Mouse (Mus musculus) E14TG2a.4 (cell line): ENCODE data around the gene Stx6.

Source experiments
- H3K27me3 ChIP-seq: 2 replicates; pipeline ENCODE4 v1.6.1; 2014; ENCODE audit warnings: low read length, control low read depth; ENCODE audit not compliant: insufficient read depth
- H3K36me3 ChIP-seq: 2 replicates; pipeline ENCODE4 v1.6.1; 2014; ENCODE audit warnings: low read length, control low read depth; ENCODE audit not compliant: insufficient read depth
- H3K4me1 ChIP-seq: replicated peaks from 2 replicates; pipeline ENCODE4 v1.6.1; 2014; ENCODE audit warnings: low read depth, low read length, control low read depth
- H3K4me3 ChIP-seq: replicated peaks from 2 replicates; pipeline ENCODE4 v1.5.1; 2014; ENCODE audit warnings: mild to moderate bottlenecking, low read length
- H3K9me3 ChIP-seq: 2 replicates; pipeline ENCODE4 v1.6.1; 2014; ENCODE audit warnings: low read length, control low read depth
- CTCF ChIP-seq: conservative IDR thresholded peaks from 2 replicates; pipeline ENCODE4 v1.5.1; 2014; ENCODE audit warnings: low read length
- NANOG ChIP-seq: IDR thresholded peaks from 2 replicates; pipeline ENCODE4 v1.6.1; 2014; ENCODE audit warnings: borderline replicate concordance, low read length, mixed read lengths
- POU5F1 ChIP-seq: IDR thresholded peaks from 2 replicates; pipeline ENCODE4 v1.6.1; 2014; ENCODE audit warnings: low read length, borderline replicate concordance

The Stx6 gene

GRCm38 (mm10) chr1:155236306-155237024 is 78.0 kb downstream of the Stx6 start:
- H3K4me1 ChIP-seq, result peaks cover 57% of the 10 kb centered on the region
- H3K9me3 ChIP-seq, result peaks cover 8% of the 10 kb centered on the region
- TF ChIP-seq CTCF, result no peak
- TF ChIP-seq POU5F1, result no peak
- TF ChIP-seq NANOG, result no peak
- no peak overlapping the region for H3K4me3 ChIP-seq
- H3K36me3 ChIP-seq, result no peaks in the 10 kb centered on the region
- peaks cover 79% of the 10 kb centered on the region for H3K27me3 ChIP-seq

GRCm38 (mm10) chr1:155237390-155237789 is 78.9 kb downstream of the Stx6 start:
- 0 out of 2 replicates have a peak overlapping the region, but pooled peaks have one; percentile 10 for H3K4me3 ChIP-seq

GRCm38 (mm10) chr1:155238126-155238525 is 79.6 kb downstream of the Stx6 start:
- Histone ChIP-seq H3K9me3 (peaks cover 8% of the 10 kb centered on the region), H3K27me3 (peaks cover 87% of the 10 kb centered on the region), H3K36me3 (no peaks in the 10 kb centered on the region), H3K4me1 (peaks cover 48% of the 10 kb centered on the region), H3K4me3 (no peak overlapping the region)
- TF ChIP-seq CTCF (no peak), POU5F1 (no peak)

More at GRCm38 (mm10) chr1:155237390-155237789, 78.9 kb downstream of the Stx6 start:
- H3K4me1 ChIP-seq, result peaks cover 55% of the 10 kb centered on the region
- peaks cover 84% of the 10 kb centered on the region for H3K27me3 ChIP-seq
- H3K36me3 ChIP-seq, result no peaks in the 10 kb centered on the region
- H3K9me3 ChIP-seq, result peaks cover 8% of the 10 kb centered on the region
- no peak for TF ChIP-seq NANOG
- TF ChIP-seq CTCF, result no peak
- TF ChIP-seq POU5F1, result no peak

DNA sequence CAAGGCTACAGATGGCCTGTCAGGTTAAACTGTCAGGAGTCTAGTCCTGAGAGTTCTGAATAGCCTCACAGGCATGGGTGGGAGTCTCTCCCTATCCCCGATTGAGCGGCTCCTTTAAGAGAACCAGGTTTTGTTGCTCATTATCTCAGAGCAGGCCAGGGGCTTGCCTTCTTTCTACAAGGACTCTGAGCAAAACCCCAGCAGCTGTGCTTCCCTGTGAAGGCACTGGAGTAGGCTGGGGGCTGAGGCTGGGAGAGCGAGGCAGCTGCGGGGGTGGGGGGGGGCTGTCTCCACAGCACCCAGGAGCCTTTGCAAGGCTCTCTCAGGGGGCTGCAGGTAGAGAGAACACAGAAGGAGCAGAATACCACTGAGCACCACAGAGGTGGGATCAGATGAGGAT is 80.7 kb downstream of the Stx6 start:
- H3K4me1 ChIP-seq, result peaks cover 41% of the 10 kb centered on the region
- TF ChIP-seq CTCF (no peak), NANOG (no peak), POU5F1 (no peak)
- H3K36me3 ChIP-seq, result no peaks in the 10 kb centered on the region
- peaks cover 8% of the 10 kb centered on the region for H3K9me3 ChIP-seq
- no peak overlapping the region for H3K4me3 ChIP-seq
- H3K27me3 ChIP-seq, result peaks cover 86% of the 10 kb centered on the region

- TF ChIP-seq NANOG (no peak), CTCF (no peak)
- H3K36me3 ChIP-seq, result no peaks in the 10 kb centered on the region
- H3K9me3 ChIP-seq, result peaks cover 8% of the 10 kb centered on the region
- H3K4me1 ChIP-seq, result peaks cover 44% of the 10 kb centered on the region
- peaks cover 93% of the 10 kb centered on the region for H3K27me3 ChIP-seq
- no peak overlapping the region for H3K4me3 ChIP-seq
Observed at GRCm38 (mm10) chr1:155239962-155240717, 81.6 kb downstream of the Stx6 start.

DNA sequence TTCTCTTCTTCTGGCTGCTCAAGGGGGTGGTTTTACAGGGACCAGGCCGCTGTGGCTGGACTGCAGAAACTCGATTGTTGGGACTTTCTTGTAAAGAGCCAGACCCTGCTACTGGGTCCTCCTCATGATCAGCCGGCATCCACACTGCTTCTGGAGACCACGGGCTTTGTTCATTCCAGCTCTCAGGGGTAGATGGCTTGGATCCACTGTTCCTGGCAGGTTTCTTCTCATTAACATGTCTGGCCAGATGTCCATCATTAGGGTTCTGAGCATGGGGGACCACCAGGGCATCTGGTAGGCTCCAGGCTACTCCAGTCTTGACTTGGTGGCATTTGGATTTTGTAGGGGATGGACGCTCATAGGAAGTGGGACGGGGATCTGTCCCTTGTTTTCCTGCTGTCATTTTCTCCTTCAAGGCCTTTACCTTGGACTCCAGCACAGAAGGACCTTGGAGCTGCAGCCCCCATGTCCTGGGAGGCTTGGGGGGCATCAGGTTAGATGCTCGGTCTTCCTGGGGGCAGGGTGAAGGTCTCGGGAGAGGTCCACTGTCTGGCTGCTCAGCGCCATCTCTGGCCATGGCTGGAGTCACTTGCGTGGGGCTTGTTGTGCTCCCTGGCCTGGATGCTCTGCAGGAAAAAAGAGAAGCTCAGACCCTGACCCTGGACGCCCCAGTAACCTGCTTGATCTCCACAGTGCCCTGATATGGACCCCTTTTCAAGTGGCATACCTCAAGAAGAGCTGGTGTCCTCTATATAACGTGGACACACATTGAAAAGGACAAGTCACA is 83.4 kb downstream of the Stx6 start:
- H3K27me3 ChIP-seq, result peaks cover 93% of the 10 kb centered on the region
- TF ChIP-seq POU5F1, result no peak
- TF ChIP-seq CTCF, result no peak
- no peak for TF ChIP-seq NANOG
- H3K4me3 ChIP-seq, result no peak overlapping the region
- H3K9me3 ChIP-seq, result no peaks in the 10 kb centered on the region
- no peaks in the 10 kb centered on the region for H3K36me3 ChIP-seq
- H3K4me1 ChIP-seq, result peaks cover 53% of the 10 kb centered on the region

- Histone ChIP-seq H3K36me3 (no peaks in the 10 kb centered on the region), H3K4me3 (no peak overlapping the region), H3K9me3 (no peaks in the 10 kb centered on the region), H3K4me1 (peaks cover 53% of the 10 kb centered on the region), H3K27me3 (peaks cover 93% of the 10 kb centered on the region)
- no peak for TF ChIP-seq NANOG
- no peak for TF ChIP-seq CTCF
Observed at GRCm38 (mm10) chr1:155242488-155242745, 83.9 kb downstream of the Stx6 start.
